Mouse (Mus musculus) gastrocnemius, adult 18-20 months (tissue): ENCODE measurements at regions not wholly inside any gene's neighbourhood (a gene's known extent, or its start where the extent isn't known, plus 50 kb on each side); places are given as distances from the start of the nearest gene placed in this dataset.

ENCODE experiments used
- DNase-seq: peaks from one replicate; pipeline ENCODE4 v3.0.0; 2021; ENCODE audit warnings: low spot score

- no peak for DNase-seq
These were observed 1944.6 kb upstream of the Lrrc6 start for GRCm38 (mm10) chr15:68445341-68445740.

DNA sequence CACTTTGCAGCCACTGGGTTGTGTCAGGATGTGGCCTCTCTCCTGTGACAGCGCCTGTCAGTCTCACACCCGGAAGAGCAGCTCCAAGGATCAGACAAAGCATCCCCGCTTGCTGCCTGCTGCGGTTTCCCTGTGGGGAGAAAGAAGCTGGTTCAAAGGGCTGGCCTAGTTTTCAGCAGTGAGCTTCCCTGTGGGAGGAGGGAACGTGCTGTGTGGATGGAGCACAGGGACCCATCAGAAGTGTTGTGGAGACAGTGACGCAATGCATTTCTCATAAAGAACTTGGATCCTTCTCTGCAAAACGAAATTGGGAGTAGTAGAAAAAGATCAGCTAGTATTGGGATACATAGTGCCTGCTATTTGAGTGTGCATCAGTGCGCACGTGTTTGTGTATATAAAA, 1939.9 kb upstream of the Lrrc6 start:
- no peak for DNase-seq

DNA sequence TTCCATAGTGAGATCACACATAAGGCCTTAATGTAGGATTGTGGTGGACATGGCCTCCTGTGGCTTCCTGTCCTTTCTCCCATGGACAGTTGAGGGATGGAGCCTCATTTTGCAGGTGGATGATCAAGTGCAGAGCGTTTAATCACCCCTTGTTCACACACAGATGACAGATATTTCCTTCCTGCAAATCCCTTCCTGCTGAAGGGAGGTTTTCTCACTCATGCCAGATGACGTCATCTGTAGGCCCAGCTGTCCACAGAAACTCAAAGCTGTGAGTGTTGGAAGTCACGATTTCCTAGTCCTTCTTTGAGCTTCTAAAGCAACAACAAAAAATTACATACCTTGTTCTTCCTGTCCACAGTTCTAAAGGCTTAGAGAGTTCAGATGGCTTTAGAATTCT, 1935.3 kb upstream of the Lrrc6 start:
- no peak for DNase-seq

GRCm38 (mm10) chr15:68431251-68431650, 1930.5 kb upstream of the Lrrc6 start:
- no peak for DNase-seq

- DNase-seq = no peak
These were observed 1929.8 kb upstream of the Lrrc6 start for GRCm38 (mm10) chr15:68430486-68430885.

DNA sequence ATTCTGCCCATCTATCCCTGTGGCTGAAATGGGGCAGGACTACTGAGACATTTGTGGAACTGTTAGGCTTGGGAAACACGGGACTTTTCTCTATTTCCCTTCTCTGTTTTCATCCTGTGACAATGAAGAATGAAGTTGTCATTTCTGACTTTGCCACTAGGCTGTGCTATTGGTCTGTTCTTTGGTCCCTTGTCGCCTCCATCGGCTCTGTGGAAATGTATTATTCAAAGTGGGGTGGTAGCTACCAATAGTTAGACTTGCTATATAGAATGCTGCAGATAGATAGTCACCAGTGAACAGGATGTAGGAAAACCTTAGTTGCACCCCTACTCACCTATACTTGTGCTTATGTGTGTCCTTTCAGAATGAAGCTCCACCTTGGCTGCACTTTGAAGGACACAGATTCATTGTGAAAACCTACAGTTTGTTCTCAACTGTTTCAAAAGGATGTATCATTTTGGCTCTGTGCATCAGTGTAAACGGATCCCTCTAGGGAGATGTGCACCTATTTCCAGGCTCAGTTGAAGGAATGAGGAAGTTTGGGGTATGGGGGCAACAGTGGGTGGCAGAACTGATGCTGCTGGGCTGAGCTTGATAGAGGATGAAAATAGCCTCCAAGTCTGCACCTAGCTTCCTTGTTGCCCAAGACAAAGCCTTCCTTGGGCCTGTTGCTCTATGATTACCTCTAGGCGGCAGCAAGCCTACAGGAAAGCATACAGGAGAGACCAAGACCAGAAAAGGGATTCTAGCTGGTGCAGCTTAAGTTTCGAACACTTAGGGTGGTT, 1927.9 kb upstream of the Lrrc6 start:
- peak; percentile 37 for DNase-seq

DNA sequence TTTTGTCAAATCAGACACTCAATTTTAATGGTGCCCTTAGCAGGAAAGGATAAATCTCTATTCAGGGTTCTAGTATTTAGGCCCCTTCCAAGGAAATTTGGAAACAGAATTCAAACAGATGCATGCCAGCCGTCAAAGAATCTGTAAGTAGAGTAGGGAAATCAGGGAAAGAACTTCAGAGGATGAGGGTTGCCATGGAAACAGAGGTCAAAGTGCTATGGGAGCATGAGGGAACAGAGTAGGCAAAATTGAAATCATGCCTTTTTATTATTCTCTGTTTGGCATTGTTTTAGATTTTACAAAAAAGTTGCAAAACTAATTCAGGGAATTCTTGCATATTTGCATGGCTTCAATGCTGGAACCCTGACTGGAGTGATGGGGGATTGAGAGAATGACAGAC, 1916.4 kb upstream of the Lrrc6 start:
- no peak for DNase-seq

DNA sequence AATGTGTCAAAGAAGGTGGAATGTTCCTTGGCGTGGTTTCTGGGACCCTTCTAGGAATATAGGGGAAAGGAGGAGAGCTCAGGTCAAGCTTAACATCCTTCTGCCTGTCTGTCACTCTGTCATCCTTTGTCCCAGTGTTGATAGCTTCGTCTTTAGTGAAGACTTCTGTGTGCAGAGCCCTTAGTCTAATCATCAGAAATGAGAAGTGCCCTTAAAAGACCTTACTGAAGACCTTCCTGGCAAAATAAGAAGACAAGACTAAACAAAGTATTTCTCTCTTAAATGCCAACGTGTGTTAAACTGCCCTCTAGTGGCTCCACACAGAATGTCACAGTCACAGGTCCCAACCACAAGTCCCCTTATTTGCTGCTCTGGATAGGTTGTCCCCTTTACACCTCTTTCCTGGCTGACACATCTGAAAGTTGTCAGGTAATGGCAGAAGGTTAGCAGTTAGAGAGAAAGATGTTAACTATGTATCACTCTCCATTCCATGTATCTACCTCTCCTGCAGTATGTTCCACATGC, 1914.8 kb upstream of the Lrrc6 start:
- DNase-seq = peak; percentile 26

- DNase-seq = no peak
These were observed 1913.3 kb upstream of the Lrrc6 start for GRCm38 (mm10) chr15:68414047-68414446.

- DNase-seq = no peak
These were observed 1912.0 kb upstream of the Lrrc6 start for GRCm38 (mm10) chr15:68412697-68413096.

DNA sequence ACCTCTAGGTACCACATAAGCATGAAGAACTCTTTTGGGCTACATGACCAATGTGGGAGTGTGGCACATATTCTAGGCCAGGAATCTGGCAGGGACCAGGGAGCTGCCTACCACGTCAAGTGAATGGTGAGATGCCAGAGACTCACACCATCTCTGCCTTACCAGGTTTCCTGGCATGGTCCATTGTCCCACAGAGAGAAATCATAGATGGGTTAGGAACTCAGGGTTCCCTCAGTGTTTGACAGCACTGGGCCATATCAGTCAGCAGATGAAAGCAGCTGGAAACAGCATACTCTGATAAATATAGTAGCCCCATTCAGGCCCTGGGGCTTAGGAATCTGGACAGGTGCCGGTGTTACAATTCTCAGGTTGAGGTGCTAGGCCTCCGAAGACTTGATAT, 1911.4 kb upstream of the Lrrc6 start:
- no peak for DNase-seq

- DNase-seq = no peak
These were observed 1902.9 kb upstream of the Lrrc6 start for GRCm38 (mm10) chr15:68403554-68404070.

- no peak for DNase-seq
These were observed 1901.0 kb upstream of the Lrrc6 start for GRCm38 (mm10) chr15:68401726-68402125.

GRCm38 (mm10) chr15:68401006-68401405, 1900.3 kb upstream of the Lrrc6 start:
- DNase-seq = no peak

- no peak for DNase-seq
These were observed 1895.9 kb upstream of the Lrrc6 start for GRCm38 (mm10) chr15:68396566-68396965.

- DNase-seq = peak; percentile 18
These were observed 1894.0 kb upstream of the Lrrc6 start for GRCm38 (mm10) chr15:68394749-68395148.

GRCm38 (mm10) chr15:68394157-68394556, 1893.4 kb upstream of the Lrrc6 start:
- DNase-seq = no peak

DNA sequence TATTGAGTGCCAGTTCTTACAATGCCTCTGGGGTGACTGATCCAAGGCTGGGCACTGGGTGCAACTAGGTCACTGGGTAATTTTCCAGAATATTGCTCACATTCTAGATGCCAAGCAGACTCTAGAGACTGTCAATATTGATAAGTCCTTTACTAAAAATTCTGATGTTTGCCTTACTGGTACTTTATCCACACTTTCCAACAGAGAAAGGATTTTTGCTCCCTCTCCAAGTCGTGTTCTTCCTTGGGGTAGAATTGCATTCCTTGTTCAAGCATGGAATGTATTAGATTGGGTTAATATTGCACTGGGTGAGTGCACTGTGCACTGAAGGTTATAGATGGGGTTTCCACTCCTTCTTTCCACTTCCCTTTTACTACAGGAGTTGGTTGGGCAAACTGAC, 1891.0 kb upstream of the Lrrc6 start:
- DNase-seq = no peak

DNA sequence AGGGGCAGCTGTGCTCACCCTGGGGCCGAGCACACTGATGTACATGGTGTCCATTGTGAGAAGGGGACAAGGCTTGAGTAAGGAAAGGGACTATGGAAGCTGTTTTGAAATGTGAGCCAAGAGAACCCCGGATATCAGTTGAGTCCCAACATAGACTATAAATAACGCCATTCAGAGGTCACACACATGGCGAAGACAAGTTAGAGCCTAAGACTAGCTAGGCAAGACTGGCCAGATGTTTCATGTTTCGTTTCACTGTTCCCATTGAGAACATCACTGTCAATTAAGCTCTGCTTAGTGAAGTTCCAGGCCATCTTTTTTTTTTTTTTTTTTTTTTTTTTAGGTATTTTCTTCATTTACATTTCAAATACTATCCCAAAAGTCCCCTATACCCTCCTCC, 1889.1 kb upstream of the Lrrc6 start:
- no peak for DNase-seq

GRCm38 (mm10) chr15:68387349-68388065, 1886.8 kb upstream of the Lrrc6 start:
- DNase-seq = no peak

GRCm38 (mm10) chr15:68384571-68385335, 1884.0 kb upstream of the Lrrc6 start:
- no peak for DNase-seq

DNA sequence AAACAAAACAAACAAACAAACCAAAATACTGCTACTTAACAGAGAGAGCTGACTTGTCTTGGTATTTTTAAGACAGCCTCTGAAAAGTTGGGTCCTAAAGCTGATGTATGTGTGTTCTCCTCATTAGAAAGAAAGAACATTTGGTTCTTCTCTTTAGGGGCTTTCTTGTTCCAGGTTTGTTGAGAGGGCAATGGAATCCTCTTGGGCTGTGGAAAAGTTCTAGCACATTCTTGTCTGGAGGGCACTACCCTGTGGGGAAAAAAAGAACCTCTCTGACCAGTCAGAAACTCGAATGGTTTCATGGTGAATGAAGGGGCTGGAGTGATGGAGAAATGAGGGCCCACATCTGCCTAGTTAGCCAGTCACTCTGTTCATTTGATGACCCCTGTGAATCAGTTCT, 1874.5 kb upstream of the Lrrc6 start:
- no peak for DNase-seq
